Mouse (Mus musculus) kidney, embryonic 14.5 days (tissue): Measurements from ENCODE around the gene Cox8c. TPM values are rescaled to one million over a fixed set of nuclear protein-coding genes. Genes with fewer than 3 reads are reported as not detected.

Experiments
- ATAC-seq: fragments of 200-750 bp; cut with Nextera tagmentation; 2 replicates; pipeline ENCODE4 v1.8.0; 2017; ENCODE audit warnings: moderate number of reproducible peaks, mild to moderate bottlenecking, moderate TSS enrichment, moderate library complexity; ENCODE audit not compliant: low FRiP score, low TSS enrichment
- H3K27ac ChIP-seq: fragments of 300-500 bp; sonication (generic); 2 replicates; pipeline ENCODE4 v1.5.1; 2014; ENCODE audit warnings: low read depth, mild to moderate bottlenecking, low read length, moderate library complexity, mixed read lengths
- H3K27me3 ChIP-seq: fragments of 300-500 bp; sonication (generic); 2 replicates; pipeline ENCODE4 v1.6.1; 2014; ENCODE audit warnings: mild to moderate bottlenecking, low read length; ENCODE audit not compliant: control insufficient read depth, insufficient read depth
- H3K36me3 ChIP-seq: fragments of 300-500 bp; sonication (generic); 2 replicates; pipeline ENCODE4 v1.6.1; 2014; ENCODE audit warnings: low read length, mixed read lengths; ENCODE audit not compliant: control insufficient read depth, insufficient read depth
- H3K4me1 ChIP-seq: fragments of 300-500 bp; sonication (generic); 2 replicates; pipeline ENCODE4 v1.6.1; 2014; ENCODE audit warnings: low read length, mixed read lengths; ENCODE audit not compliant: control insufficient read depth, insufficient read depth
- H3K4me2 ChIP-seq: fragments of 300-500 bp; sonication (generic); replicated peaks from 2 replicates; pipeline ENCODE4 v1.6.1; 2014; ENCODE audit warnings: low read depth, mild to moderate bottlenecking, low read length
- H3K4me3 ChIP-seq: fragments of 300-500 bp; sonication (generic); 2 replicates; pipeline ENCODE4 v1.5.1; 2014; ENCODE audit warnings: mild to moderate bottlenecking, low read length
- H3K9ac ChIP-seq: fragments of 300-500 bp; sonication (generic); 2 replicates; pipeline ENCODE4 v1.6.1; 2014; ENCODE audit warnings: low read depth, mild to moderate bottlenecking, low read length, moderate library complexity
- H3K9me3 ChIP-seq: fragments of 300-500 bp; sonication (generic); 2 replicates; pipeline ENCODE4 v1.6.1; 2016; ENCODE audit warnings: low read length; ENCODE audit not compliant: control insufficient read depth
- WGBS: fragments of 180-500 bp; shearing (Covaris S2); extraction: QIAGEN DNeasy Blood & Tissue Kit; methylation state at CpG from one replicate; pipeline ENCODE4 v1.1.7; 2014; 5-methylcytosine and 5-hydroxymethylcytosine counted together
- polyA plus RNA-seq: library from polyadenylated mRNA; unstranded; fragments of >200 nt; fragmentation: Nextera tagmentation; extraction: Ambion mirVana; gene quantifications from 2 replicates; pipeline ENCODE4 v1.2.1, GENCODE M21; 2014

The Cox8c gene
- polyA plus RNA-seq, 1 experiment from 2014 or later: not detected

DNA sequence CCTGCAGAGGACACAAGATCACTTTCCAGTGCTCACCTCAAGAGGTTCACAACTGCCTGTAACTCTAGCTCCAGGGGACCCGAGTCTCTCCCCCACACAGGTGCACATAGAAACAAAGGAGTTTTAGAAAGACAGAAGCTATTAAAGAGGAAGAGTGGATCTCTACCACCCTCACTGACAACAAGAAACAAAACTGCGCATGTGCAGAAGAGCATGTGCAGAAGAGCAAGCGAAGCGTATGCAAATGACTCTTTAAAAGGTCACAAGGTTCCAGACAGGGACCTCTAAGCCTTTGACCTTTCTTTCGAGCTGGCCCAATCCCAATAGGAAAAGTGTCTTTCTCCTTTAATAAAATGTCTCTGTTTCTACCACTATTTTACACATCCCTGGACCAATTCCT is 10.5 kb upstream of the Cox8c start:
- 51% methylated on average over 5 of the region's 5 CpGs for WGBS
- Histone ChIP-seq H3K27ac (no peak overlapping the region), H3K9me3 (no peaks in the 10 kb centered on the region; the same call in 1 of the 2 replicates), H3K36me3 (no peaks in the 10 kb centered on the region), H3K4me1 (no peaks in the 10 kb centered on the region), H3K27me3 (no peaks in the 10 kb centered on the region), H3K9ac (no peak overlapping the region), H3K4me2 (no peak overlapping the region), H3K4me3 (no peak overlapping the region)
- 0 out of 2 replicates have a peak, but pooled peaks have one; percentile 60 for ATAC-seq

DNA sequence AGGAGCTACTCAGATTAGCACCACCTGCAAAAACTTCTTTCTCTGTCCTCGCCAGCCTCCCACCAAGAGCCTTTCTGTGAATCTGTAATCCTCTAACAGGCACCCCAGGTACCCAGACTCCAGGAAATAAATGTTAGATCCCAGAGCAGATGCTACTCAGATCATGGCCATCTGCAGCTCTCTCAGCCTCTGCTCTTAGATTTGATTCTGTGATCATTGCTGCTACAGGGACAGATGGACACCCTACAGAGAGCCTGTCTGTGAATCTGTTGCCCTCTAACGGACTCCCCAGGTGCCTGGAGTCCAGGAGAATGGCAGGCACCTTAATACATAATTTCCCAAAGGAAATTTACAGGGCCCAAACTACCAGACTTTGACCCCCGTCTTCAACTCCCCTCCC is 9.1 kb downstream of the Cox8c start:
- Histone ChIP-seq H3K4me2 (no peak overlapping the region), H3K9ac (no peak overlapping the region), H3K27me3 (no peaks in the 10 kb centered on the region), H3K27ac (no peak overlapping the region), H3K36me3 (no peaks in the 10 kb centered on the region), H3K4me3 (no peak overlapping the region), H3K4me1 (no peaks in the 10 kb centered on the region), H3K9me3 (no peaks in the 10 kb centered on the region)
- 64% methylated on average over 3 of the region's 3 CpGs for WGBS
- ATAC-seq: no peak

DNA sequence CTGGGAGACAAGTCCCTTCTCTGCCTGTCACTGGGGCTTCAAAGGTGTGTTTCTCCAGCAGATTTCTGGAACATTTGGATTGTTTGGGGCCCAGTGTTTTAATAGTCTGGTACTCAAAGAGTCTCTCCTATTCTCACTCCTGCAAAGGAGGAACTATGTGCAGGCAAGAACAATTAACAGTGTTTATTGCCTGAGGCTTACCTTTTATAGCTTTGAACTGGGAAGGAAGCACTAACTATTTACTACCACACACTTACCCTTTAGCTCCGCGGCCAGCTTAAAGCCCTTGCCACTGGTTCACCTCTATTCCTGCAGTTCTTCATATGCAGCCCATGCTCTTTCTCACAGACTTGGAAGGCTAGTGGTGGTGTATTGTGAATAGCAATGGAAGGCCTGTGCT is 17.0 kb downstream of the Cox8c start:
- no peaks in the 10 kb centered on the region for H3K4me1 ChIP-seq
- no peak for ATAC-seq
- H3K4me3 ChIP-seq: no peak overlapping the region
- 8% methylated on average over 2 of the region's 2 CpGs for WGBS
- H3K27me3 ChIP-seq: no peaks in the 10 kb centered on the region
- no peak overlapping the region for H3K9ac ChIP-seq
- H3K36me3 ChIP-seq: no peaks in the 10 kb centered on the region
- H3K9me3 ChIP-seq: no peaks in the 10 kb centered on the region
- no peak overlapping the region for H3K27ac ChIP-seq
- no peak overlapping the region for H3K4me2 ChIP-seq

- no peak for ATAC-seq
- 65% methylated on average over 4 of the region's 4 CpGs for WGBS
Measured at GRCm38 (mm10) chr12:102929764-102930163, 30.6 kb downstream of the Cox8c start.

GRCm38 (mm10) chr12:102930335-102930734 is 31.2 kb downstream of the Cox8c start:
- no peaks in the 10 kb centered on the region for H3K9me3 ChIP-seq
- ATAC-seq: no peak
- WGBS: 58% methylated on average over 1 of the region's 1 CpGs
- H3K4me3 ChIP-seq: no peak overlapping the region
- no peaks in the 10 kb centered on the region for H3K4me1 ChIP-seq
- H3K4me2 ChIP-seq: no peak overlapping the region
- H3K9ac ChIP-seq: no peak overlapping the region
- no peak overlapping the region for H3K27ac ChIP-seq
- H3K27me3 ChIP-seq: no peaks in the 10 kb centered on the region
- no peaks in the 10 kb centered on the region for H3K36me3 ChIP-seq

More at GRCm38 (mm10) chr12:102929764-102930163, 30.6 kb downstream of the Cox8c start:
- Histone ChIP-seq H3K36me3 (no peaks in the 10 kb centered on the region), H3K27me3 (no peaks in the 10 kb centered on the region), H3K9me3 (no peaks in the 10 kb centered on the region), H3K27ac (no peak overlapping the region), H3K4me2 (no peak overlapping the region), H3K9ac (no peak overlapping the region), H3K4me3 (no peak overlapping the region), H3K4me1 (no peaks in the 10 kb centered on the region)

- no peak for ATAC-seq
Measured at GRCm38 (mm10) chr12:102930789-102931188, 31.7 kb downstream of the Cox8c start.

DNA sequence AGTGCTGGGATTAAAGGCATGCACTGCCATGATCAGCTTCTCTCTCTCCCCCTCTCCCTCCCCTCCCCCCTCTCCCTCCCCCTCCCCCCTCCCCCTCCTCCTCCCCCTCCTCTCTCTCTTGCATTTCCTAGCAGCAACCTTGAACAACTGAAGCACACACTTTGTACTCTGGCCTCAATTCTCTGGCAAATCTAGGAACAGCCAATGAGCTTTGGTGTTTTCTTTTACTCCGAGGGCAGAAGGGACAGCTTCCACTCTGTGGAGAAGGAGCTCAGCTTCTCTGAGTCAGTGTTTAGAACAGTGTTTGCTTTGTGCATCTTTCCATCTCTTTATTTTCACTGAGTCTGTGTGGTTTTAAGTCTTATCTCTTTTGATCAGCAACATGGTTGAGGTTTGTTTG is 36.8 kb downstream of the Cox8c start:
- Histone ChIP-seq H3K4me3 (no peak overlapping the region), H3K4me2 (no peak overlapping the region)
- WGBS: 32% methylated on average over 1 of the region's 1 CpGs

More at GRCm38 (mm10) chr12:102930789-102931188, 31.7 kb downstream of the Cox8c start:
- no peak overlapping the region for H3K9ac ChIP-seq
- H3K36me3 ChIP-seq: no peaks in the 10 kb centered on the region
- H3K27me3 ChIP-seq: no peaks in the 10 kb centered on the region
- H3K27ac ChIP-seq: no peak overlapping the region
- H3K4me2 ChIP-seq: no peak overlapping the region
- H3K4me3 ChIP-seq: no peak overlapping the region
- H3K4me1 ChIP-seq: no peaks in the 10 kb centered on the region
- no peaks in the 10 kb centered on the region for H3K9me3 ChIP-seq
- WGBS: 92% methylated on average over 7 of the region's 7 CpGs

DNA sequence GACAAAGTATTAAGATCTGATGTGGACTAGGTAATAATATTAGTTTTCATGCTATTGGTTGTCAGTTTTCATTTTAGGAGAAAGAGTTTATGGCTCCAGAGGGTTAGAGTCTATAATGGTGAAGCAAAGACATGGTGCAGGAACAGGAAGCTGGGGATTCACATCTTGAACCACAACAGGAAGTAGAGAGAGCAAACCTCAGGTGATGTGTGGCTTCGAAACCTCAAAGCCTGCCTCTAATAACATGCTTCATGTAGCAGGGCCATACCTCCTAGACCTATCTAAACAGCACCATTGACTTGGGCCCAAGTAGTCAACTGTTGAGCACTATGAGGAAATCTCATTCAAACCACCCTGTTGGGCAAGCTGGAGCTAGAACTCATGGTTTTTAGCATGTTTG is 46.5 kb downstream of the Cox8c start:
- no peak for ATAC-seq
- no peak overlapping the region for H3K4me3 ChIP-seq

More for the DNA sequence above, 36.8 kb downstream of the Cox8c start:
- Histone ChIP-seq H3K27me3 (no peaks in the 10 kb centered on the region), H3K9me3 (no peaks in the 10 kb centered on the region), H3K4me1 (no peaks in the 10 kb centered on the region), H3K27ac (no peak overlapping the region), H3K9ac (no peak overlapping the region), H3K36me3 (no peaks in the 10 kb centered on the region)
- ATAC-seq: no peak

GRCm38 (mm10) chr12:102947826-102948225 is 48.7 kb downstream of the Cox8c start:
- ATAC-seq: no peak
- 22% methylated on average over 10 of the region's 10 CpGs for whole genome bisulfite sequencing
- H3K4me1 ChIP-seq: peaks cover 4% of the 10 kb centered on the region; the same call in 1 of the 2 replicates
- peaks cover 9% of the 10 kb centered on the region; the same call in 1 of the 2 replicates for H3K27me3 ChIP-seq
- H3K4me3 ChIP-seq: no peak overlapping the region
- no peak overlapping the region for H3K4me2 ChIP-seq
- H3K9ac ChIP-seq: no peak overlapping the region
- no peaks in the 10 kb centered on the region for H3K9me3 ChIP-seq
- H3K27ac ChIP-seq: no peak overlapping the region
- H3K36me3 ChIP-seq: no peaks in the 10 kb centered on the region

More for the DNA sequence above, 46.5 kb downstream of the Cox8c start:
- Histone ChIP-seq H3K9ac (no peak overlapping the region), H3K4me1 (peaks cover 4% of the 10 kb centered on the region; the same call in 1 of the 2 replicates), H3K27me3 (peaks cover 9% of the 10 kb centered on the region; the same call in 1 of the 2 replicates), H3K36me3 (no peaks in the 10 kb centered on the region), H3K4me2 (no peak overlapping the region), H3K9me3 (no peaks in the 10 kb centered on the region), H3K27ac (no peak overlapping the region)
- 73% methylated on average over 1 of the region's 1 CpGs for WGBS
